Mouse (Mus musculus) lung, embryonic 15.5 days (tissue): ENCODE data around the gene Mettl24. TPM values are rescaled to one million over a fixed set of nuclear protein-coding genes. Genes with fewer than 3 reads are reported as not detected.

Source experiments
- ATAC-seq: fragments of 200-750 bp; cut with Nextera tagmentation; 2 replicates; pipeline ENCODE4 v1.8.0; 2017; ENCODE audit warnings: moderate number of reproducible peaks, borderline replicate concordance; ENCODE audit not compliant: low FRiP score, low TSS enrichment; ENCODE audit errors: extremely low read depth
- H3K27ac ChIP-seq: fragments of 300-500 bp; sonication (generic); 2 replicates; pipeline ENCODE4 v1.5.1; 2015; ENCODE audit warnings: moderate library complexity, mild to moderate bottlenecking, inconsistent platforms
- H3K27me3 ChIP-seq: fragments of 300-500 bp; sonication (generic); 2 replicates; pipeline ENCODE4 v1.6.1; 2015; ENCODE audit warnings: inconsistent platforms
- H3K36me3 ChIP-seq: fragments of 300-500 bp; sonication (generic); 2 replicates; pipeline ENCODE4 v1.6.1; 2015; ENCODE audit warnings: inconsistent platforms
- H3K4me1 ChIP-seq: fragments of 300-500 bp; sonication (generic); 2 replicates; pipeline ENCODE4 v1.6.1; 2015; ENCODE audit warnings: inconsistent platforms
- H3K4me2 ChIP-seq: fragments of 300-500 bp; sonication (generic); 2 replicates; pipeline ENCODE4 v1.6.1; 2015; ENCODE audit warnings: inconsistent platforms, mild to moderate bottlenecking, moderate library complexity
- H3K4me3 ChIP-seq: fragments of 300-500 bp; sonication (generic); 2 replicates; pipeline ENCODE4 v1.5.1; 2015; ENCODE audit warnings: mild to moderate bottlenecking, inconsistent platforms
- H3K9ac ChIP-seq: fragments of 300-500 bp; sonication (generic); 2 replicates; pipeline ENCODE4 v1.6.1; 2015; ENCODE audit warnings: inconsistent platforms
- H3K9me3 ChIP-seq: fragments of 300-500 bp; sonication (generic); 2 replicates; pipeline ENCODE4 v1.6.1; 2016; ENCODE audit warnings: inconsistent platforms
- WGBS: fragments of 180-500 bp; shearing (Covaris S2); methylation state at CpG from one replicate; pipeline ENCODE4 v1.1.7; 2015; 5-methylcytosine and 5-hydroxymethylcytosine counted together
- polyA plus RNA-seq: library from polyadenylated mRNA; unstranded; fragments of >200 nt; fragmentation: Nextera tagmentation; extraction: Ambion mirVana; gene quantifications from 2 replicates; pipeline ENCODE4 v1.2.1, GENCODE M21; 2015

The Mettl24 gene
- 3.9 and 4.3 TPM in 2 replicates for polyA plus RNA-seq

- Histone ChIP-seq H3K27me3 (no peaks in the 10 kb centered on the region), H3K4me2 (peak within 1 kb of the TSS; percentile 76), H3K9ac (peak within 1 kb of the TSS; percentile 61), H3K4me1 (peaks cover 4% of the 10 kb centered on the region; the same call in 1 of the 2 replicates), H3K27ac (peak within 1 kb of the TSS; percentile 20), H3K9me3 (no peaks in the 10 kb centered on the region), H3K36me3 (no peaks in the 10 kb centered on the region), H3K4me3 (peak within 1 kb of the TSS; percentile 49)
- 1% methylated on average over 50 of the region's 50 CpGs for WGBS
- peak; percentile 91 for ATAC-seq
These were observed at the start of gene Mettl24 for GRCm38 (mm10) chr10:40683092-40683867. TSS of gene Mettl24 (plus strand) at chr10:40683282.

GRCm38 (mm10) chr10:40637331-40637730, 45.8 kb upstream of the Mettl24 start:
- no peaks in the 10 kb centered on the region for H3K27me3 ChIP-seq
- no peak overlapping the region for H3K9ac ChIP-seq
- no peaks in the 10 kb centered on the region for H3K36me3 ChIP-seq
- no peak overlapping the region for H3K4me2 ChIP-seq
- H3K9me3 ChIP-seq, result no peaks in the 10 kb centered on the region
- ATAC-seq, result no peak
- no peaks in the 10 kb centered on the region; the same call in 1 of the 2 replicates for H3K4me1 ChIP-seq
- H3K27ac ChIP-seq, result no peak overlapping the region
- no peak overlapping the region for H3K4me3 ChIP-seq
- 30% methylated on average over 10 of the region's 10 CpGs for WGBS

GRCm38 (mm10) chr10:40638276-40638675, 44.8 kb upstream of the Mettl24 start:
- Histone ChIP-seq H3K27me3 (no peaks in the 10 kb centered on the region), H3K4me2 (no peak overlapping the region), H3K9ac (no peak overlapping the region), H3K4me1 (no peaks in the 10 kb centered on the region; the same call in 1 of the 2 replicates), H3K27ac (no peak overlapping the region), H3K9me3 (no peaks in the 10 kb centered on the region), H3K4me3 (no peak overlapping the region), H3K36me3 (no peaks in the 10 kb centered on the region)
- 54% methylated on average over 7 of the region's 7 CpGs for WGBS
- ATAC-seq, result no peak

GRCm38 (mm10) chr10:40638823-40639819, 44.0 kb upstream of the Mettl24 start:
- no peak for ATAC-seq
- Histone ChIP-seq H3K4me3 (no peak overlapping the region), H3K4me1 (no peaks in the 10 kb centered on the region; the same call in 1 of the 2 replicates), H3K9me3 (no peaks in the 10 kb centered on the region), H3K9ac (no peak overlapping the region), H3K27ac (no peak overlapping the region), H3K27me3 (no peaks in the 10 kb centered on the region), H3K4me2 (no peak overlapping the region), H3K36me3 (no peaks in the 10 kb centered on the region)
- 68% methylated on average over 26 of the region's 26 CpGs for WGBS

GRCm38 (mm10) chr10:40640406-40640805, 42.7 kb upstream of the Mettl24 start:
- Histone ChIP-seq H3K9me3 (no peaks in the 10 kb centered on the region), H3K4me3 (no peak overlapping the region), H3K4me2 (no peak overlapping the region), H3K4me1 (no peaks in the 10 kb centered on the region; the same call in 1 of the 2 replicates), H3K9ac (no peak overlapping the region), H3K27me3 (no peaks in the 10 kb centered on the region), H3K36me3 (no peaks in the 10 kb centered on the region), H3K27ac (no peak overlapping the region)
- 86% methylated on average over 4 of the region's 4 CpGs for WGBS
- no peak for ATAC-seq

GRCm38 (mm10) chr10:40641901-40642300, 41.2 kb upstream of the Mettl24 start:
- no peak overlapping the region for H3K4me2 ChIP-seq
- ATAC-seq, result no peak
- no peak overlapping the region for H3K4me3 ChIP-seq
- H3K9ac ChIP-seq, result no peak overlapping the region
- H3K27me3 ChIP-seq, result no peaks in the 10 kb centered on the region
- no peaks in the 10 kb centered on the region; the same call in 1 of the 2 replicates for H3K4me1 ChIP-seq
- no peaks in the 10 kb centered on the region for H3K36me3 ChIP-seq
- 80% methylated on average over 7 of the region's 7 CpGs for WGBS
- no peak overlapping the region for H3K27ac ChIP-seq
- H3K9me3 ChIP-seq, result no peaks in the 10 kb centered on the region

- H3K4me2 ChIP-seq, result no peak overlapping the region
- no peak overlapping the region for H3K4me3 ChIP-seq
- no peaks in the 10 kb centered on the region for H3K36me3 ChIP-seq
- no peak overlapping the region for H3K27ac ChIP-seq
- H3K9ac ChIP-seq, result no peak overlapping the region
- whole genome bisulfite sequencing, result 77% methylated on average over 5 of the region's 5 CpGs
- H3K4me1 ChIP-seq, result no peaks in the 10 kb centered on the region; the same call in 1 of the 2 replicates
- ATAC-seq, result no peak
- H3K9me3 ChIP-seq, result no peaks in the 10 kb centered on the region
- no peaks in the 10 kb centered on the region for H3K27me3 ChIP-seq
These were observed 40.0 kb upstream of the Mettl24 start for GRCm38 (mm10) chr10:40643126-40643525.

GRCm38 (mm10) chr10:40644456-40644855, 38.6 kb upstream of the Mettl24 start:
- H3K27me3 ChIP-seq, result no peaks in the 10 kb centered on the region
- no peaks in the 10 kb centered on the region for H3K36me3 ChIP-seq
- WGBS, result 24% methylated on average over 9 of the region's 9 CpGs
- no peak overlapping the region for H3K4me3 ChIP-seq
- no peak overlapping the region for H3K27ac ChIP-seq
- no peak overlapping the region for H3K9ac ChIP-seq
- no peaks in the 10 kb centered on the region for H3K9me3 ChIP-seq
- no peaks in the 10 kb centered on the region for H3K4me1 ChIP-seq
- no peak overlapping the region for H3K4me2 ChIP-seq
- peak; percentile 67; the same call in 1 of the 2 replicates for ATAC-seq

- Histone ChIP-seq H3K27ac (no peak overlapping the region), H3K4me3 (no peak overlapping the region), H3K27me3 (no peaks in the 10 kb centered on the region), H3K4me2 (no peak overlapping the region), H3K9me3 (no peaks in the 10 kb centered on the region), H3K9ac (no peak overlapping the region), H3K4me1 (no peaks in the 10 kb centered on the region), H3K36me3 (no peaks in the 10 kb centered on the region)
- 79% methylated on average over 1 of the region's 1 CpGs for WGBS
- no peak for ATAC-seq
These were observed 37.7 kb upstream of the Mettl24 start for GRCm38 (mm10) chr10:40645346-40645745.

- no peak for ATAC-seq
- H3K36me3 ChIP-seq, result no peaks in the 10 kb centered on the region
- H3K4me1 ChIP-seq, result peaks cover 7% of the 10 kb centered on the region; the same call in 1 of the 2 replicates
- WGBS, result 76% methylated on average over 12 of the region's 12 CpGs
- H3K27ac ChIP-seq, result no peak overlapping the region
- no peaks in the 10 kb centered on the region for H3K9me3 ChIP-seq
- no peak overlapping the region for H3K9ac ChIP-seq
- H3K4me3 ChIP-seq, result no peak overlapping the region
- H3K4me2 ChIP-seq, result no peak overlapping the region
- no peaks in the 10 kb centered on the region for H3K27me3 ChIP-seq
These were observed 34.3 kb upstream of the Mettl24 start for GRCm38 (mm10) chr10:40648776-40649175.

- Histone ChIP-seq H3K9me3 (no peaks in the 10 kb centered on the region), H3K27ac (no peak overlapping the region), H3K27me3 (no peaks in the 10 kb centered on the region), H3K36me3 (no peaks in the 10 kb centered on the region), H3K4me3 (no peak overlapping the region), H3K4me1 (peaks cover 7% of the 10 kb centered on the region; the same call in 1 of the 2 replicates), H3K9ac (no peak overlapping the region), H3K4me2 (no peak overlapping the region)
- ATAC-seq, result no peak
- WGBS, result 28% methylated on average over 4 of the region's 4 CpGs
These were observed 33.4 kb upstream of the Mettl24 start for GRCm38 (mm10) chr10:40649634-40650033.
